Mouse (Mus musculus) embryonic facial prominence, embryonic 14.5 days (tissue): ENCODE results near the gene Polr3a. TPM values are rescaled to one million over a fixed set of nuclear protein-coding genes. Genes with fewer than 3 reads are reported as not detected.
"Not testable (repeated sequence)": the region's sequence is repeated elsewhere in the genome, so short reads cannot be mapped to it uniquely, and the experiment has no call there.

Experiments used
- ATAC-seq: fragments of 200-750 bp; cut with Nextera tagmentation; 2 replicates; pipeline ENCODE4 v1.8.0; 2017; ENCODE audit warnings: low read depth, moderate number of reproducible peaks, moderate TSS enrichment
- DNase-seq: peaks from one replicate; pipeline ENCODE4 v3.0.0-alpha.2; 2015; ENCODE audit warnings: low spot score
- H3K27ac ChIP-seq: fragments of 300-500 bp; sonication (generic); replicated peaks from 2 replicates; pipeline ENCODE4 v1.5.1; 2014; ENCODE audit warnings: low read depth, mild to moderate bottlenecking, low read length, moderate library complexity
- H3K27me3 ChIP-seq: fragments of 300-500 bp; sonication (generic); replicated peaks from 2 replicates; pipeline ENCODE4 v1.6.1; 2014; ENCODE audit warnings: low read length; ENCODE audit not compliant: control insufficient read depth, insufficient read depth
- H3K36me3 ChIP-seq: fragments of 300-500 bp; sonication (generic); 2 replicates; pipeline ENCODE4 v1.6.1; 2014; ENCODE audit warnings: low read length, mixed read lengths; ENCODE audit not compliant: control insufficient read depth, insufficient read depth
- H3K4me1 ChIP-seq: fragments of 300-500 bp; sonication (generic); 2 replicates; pipeline ENCODE4 v1.6.1; 2014; ENCODE audit warnings: antibody characterized with exemption, low read length; ENCODE audit not compliant: control insufficient read depth, insufficient read depth
- H3K4me2 ChIP-seq: fragments of 300-500 bp; sonication (generic); 2 replicates; pipeline ENCODE4 v1.6.1; 2014; ENCODE audit warnings: low read depth, mild to moderate bottlenecking, low read length, moderate library complexity, mixed read lengths
- H3K4me3 ChIP-seq: fragments of 300-500 bp; sonication (generic); 2 replicates; pipeline ENCODE4 v1.5.1; 2014; ENCODE audit warnings: low read depth, mild to moderate bottlenecking, low read length
- H3K9ac ChIP-seq: fragments of 300-500 bp; sonication (generic); 2 replicates; pipeline ENCODE4 v1.6.1; 2014; ENCODE audit warnings: low read depth, mild to moderate bottlenecking, low read length, moderate library complexity, mixed read lengths
- H3K9me3 ChIP-seq: fragments of 300-500 bp; sonication (generic); 2 replicates; pipeline ENCODE4 v1.6.1; 2016; ENCODE audit warnings: low read length; ENCODE audit not compliant: control insufficient read depth
- WGBS: fragments of 180-500 bp; shearing (Covaris S2); extraction: QIAGEN DNeasy Blood & Tissue Kit; methylation state at CpG from one replicate; pipeline ENCODE4 v1.1.7; 2014; 5-methylcytosine and 5-hydroxymethylcytosine counted together
- polyA plus RNA-seq: library from polyadenylated mRNA; unstranded; fragments of >200 nt; fragmentation: Nextera tagmentation; extraction: Ambion mirVana; gene quantifications from 2 replicates; pipeline ENCODE4 v1.2.1, GENCODE M21; 2014

Polr3a gene
- polyA plus RNA-seq, 1 experiment from 2014 or later, result 14.9 TPM

DNA sequence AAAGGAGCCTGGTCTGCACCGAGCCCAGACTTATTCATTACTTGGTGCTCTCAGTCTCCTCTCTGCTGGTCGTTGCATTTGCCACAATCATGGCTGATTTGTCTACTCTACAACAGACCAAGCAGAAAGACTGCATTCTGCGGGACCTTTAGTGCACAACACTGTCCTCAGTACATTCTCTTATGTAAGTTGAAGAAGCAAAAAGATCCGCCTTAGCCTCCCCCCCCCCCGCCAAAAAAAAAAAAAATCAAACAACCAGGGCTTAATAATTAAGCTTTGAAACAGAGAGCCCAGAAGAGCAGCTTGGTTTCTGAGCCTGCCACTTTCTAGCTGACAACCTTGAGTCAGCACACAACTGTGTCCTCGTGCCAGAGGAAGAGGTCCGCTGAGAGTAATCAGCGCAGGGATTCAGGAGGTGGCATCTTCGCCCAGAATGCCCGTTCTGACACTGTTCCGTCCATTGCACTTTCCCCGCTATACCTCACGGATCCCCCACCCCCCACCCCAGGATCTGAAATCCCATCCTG is 554 bp downstream of the Polr3a start:
- 7% methylated on average over 12 of the region's 13 CpGs for WGBS
- Histone ChIP-seq H3K9me3 (no peaks in the 10 kb centered on the region), H3K27ac (no peak overlapping the region; the same call in 1 of the 2 replicates), H3K9ac (peak overlapping the region; percentile 80), H3K4me1 (peaks cover 5% of the 10 kb centered on the region; the same call in 1 of the 2 replicates), H3K36me3 (peaks cover 31% of the 10 kb centered on the region), H3K4me3 (peak overlapping the region; percentile 65), H3K27me3 (no peaks in the 10 kb centered on the region), H3K4me2 (peak overlapping the region; percentile 77)
- no peak for DNase-seq
- no peak for ATAC-seq

DNA sequence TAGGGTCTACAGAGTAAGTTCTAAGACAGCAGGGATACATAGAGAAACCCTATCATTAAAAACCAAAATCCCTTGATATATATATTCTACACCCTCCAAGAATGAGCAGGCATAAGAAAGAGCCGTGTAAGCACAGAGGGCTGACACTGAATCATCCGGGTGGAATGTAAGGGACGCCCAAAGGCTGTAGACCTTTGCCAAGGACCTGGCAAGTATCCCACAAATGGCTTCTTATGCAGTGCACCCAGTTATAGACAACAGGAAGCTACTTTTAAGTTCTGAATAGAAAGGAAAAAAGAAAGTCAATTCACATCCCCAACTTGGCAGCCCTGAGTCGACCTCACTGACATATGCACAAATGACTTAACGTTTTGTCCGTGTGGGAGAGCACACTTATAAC is 18.1 kb downstream of the Polr3a start:
- no peaks in the 10 kb centered on the region for H3K27me3 ChIP-seq
- H3K4me3 ChIP-seq, result no peak overlapping the region
- DNase-seq (no peak), ATAC-seq (no peak)
- peaks cover 96% of the 10 kb centered on the region for H3K36me3 ChIP-seq
- 86% methylated on average over 6 of the region's 6 CpGs for WGBS
- no peak overlapping the region for H3K4me2 ChIP-seq
- H3K4me1 ChIP-seq, result no peaks in the 10 kb centered on the region
- no peak overlapping the region for H3K9ac ChIP-seq
- H3K27ac ChIP-seq, result no peak overlapping the region
- no peaks in the 10 kb centered on the region for H3K9me3 ChIP-seq

DNA sequence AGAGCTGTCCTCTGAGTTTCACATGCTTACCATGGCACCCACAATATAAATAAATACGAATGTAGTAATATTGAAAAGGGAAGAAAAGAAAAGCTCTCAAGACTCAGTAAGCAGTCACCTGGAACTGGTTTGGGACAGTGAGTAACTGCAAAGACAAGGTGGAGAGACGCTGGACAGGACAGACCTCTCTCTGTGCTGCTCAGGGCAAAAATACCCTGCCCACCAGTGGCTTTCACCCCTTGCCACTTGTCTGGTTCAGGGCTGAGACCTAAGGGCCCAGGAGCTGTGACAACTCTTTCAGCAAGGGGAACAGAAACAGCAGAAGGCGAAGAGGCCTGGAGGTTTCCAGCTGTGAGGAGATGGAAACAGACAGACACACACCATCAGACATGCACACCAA is 28.7 kb downstream of the Polr3a start:
- 85% methylated on average over 3 of the region's 3 CpGs for WGBS
- ATAC-seq (no peak), DNase-seq (no peak)
- Histone ChIP-seq H3K4me2 (no peak overlapping the region), H3K27ac (no peak overlapping the region), H3K27me3 (no peaks in the 10 kb centered on the region), H3K4me3 (no peak overlapping the region), H3K36me3 (peaks cover 94% of the 10 kb centered on the region), H3K9ac (no peak overlapping the region), H3K9me3 (no peaks in the 10 kb centered on the region), H3K4me1 (no peaks in the 10 kb centered on the region)

DNA sequence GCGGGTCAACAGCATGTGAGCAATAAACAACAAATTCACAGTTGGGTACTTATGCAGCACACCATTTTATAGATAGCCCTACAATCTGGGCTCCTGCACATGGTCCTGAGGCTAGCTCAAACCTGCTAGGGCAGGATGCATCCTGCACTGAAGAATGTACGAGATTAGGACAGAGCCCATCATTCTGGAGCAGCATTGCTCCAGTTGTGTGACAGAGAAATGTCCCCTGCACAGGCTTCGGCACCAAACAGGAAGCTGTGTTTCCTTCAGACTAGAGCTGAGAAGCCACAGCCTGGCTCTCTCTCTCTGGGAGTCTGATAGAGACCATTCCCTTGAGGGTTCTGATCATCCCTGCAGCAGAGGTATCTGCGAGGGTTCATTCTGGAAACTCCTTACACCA is 43.3 kb downstream of the Polr3a start:
- DNase-seq, result not testable (repeated sequence)

More for the DNA sequence above, 43.3 kb downstream of the Polr3a start:
- 85% methylated on average over 4 of the region's 4 CpGs for whole genome bisulfite sequencing
- not testable (repeated sequence) for H3K27me3 ChIP-seq, H3K9me3 ChIP-seq, H3K4me2 ChIP-seq, H3K9ac ChIP-seq, H3K4me1 ChIP-seq, H3K27ac ChIP-seq, ATAC-seq, H3K4me3 ChIP-seq
- H3K36me3 ChIP-seq, result peaks cover 18% of the 10 kb centered on the region

Other genes with a start within 250 kb of the Polr3a start
- 24.7 and 30.3 TPM in 2 replicates for gene Dlg5, start 241.1 kb downstream of the Polr3a start, polyA plus RNA-seq
- not detected in 2 replicates for gene E330034G19Rik, start 193.8 kb downstream of the Polr3a start, polyA plus RNA-seq
- 1,276 and 1,392 TPM in 2 replicates for gene Rps24, start 67 bp upstream of the Polr3a start, polyA plus RNA-seq